Mouse (Mus musculus) liver, embryonic 12.5 days (tissue): ENCODE results near the gene Man1a2. TPM values are rescaled to one million over a fixed set of nuclear protein-coding genes. Genes with fewer than 3 reads are reported as not detected.

Experiments
- ATAC-seq: fragments of 200-750 bp; cut with Nextera tagmentation; 2 replicates; pipeline ENCODE4 v1.8.0; 2017; ENCODE audit warnings: moderate number of reproducible peaks, mild to moderate bottlenecking, moderate library complexity
- H3K27ac ChIP-seq: fragments of 300-500 bp; sonication (generic); 2 replicates; pipeline ENCODE4 v1.5.1; 2016; ENCODE audit warnings: mild to moderate bottlenecking
- H3K27me3 ChIP-seq: fragments of 300-500 bp; sonication (generic); replicated peaks from 2 replicates; pipeline ENCODE4 v1.6.1; 2016; ENCODE audit warnings: mild to moderate bottlenecking, moderate library complexity
- H3K36me3 ChIP-seq: fragments of 300-500 bp; sonication (generic); 2 replicates; pipeline ENCODE4 v1.6.1; 2016; ENCODE audit warnings: mild to moderate bottlenecking, moderate library complexity
- H3K4me1 ChIP-seq: fragments of 300-500 bp; sonication (generic); 2 replicates; pipeline ENCODE4 v1.6.1; 2016
- H3K4me2 ChIP-seq: fragments of 300-500 bp; sonication (generic); 2 replicates; pipeline ENCODE4 v1.6.1; 2016; ENCODE audit warnings: mild to moderate bottlenecking, moderate library complexity
- H3K4me3 ChIP-seq: fragments of 300-500 bp; sonication (generic); 2 replicates; pipeline ENCODE4 v1.5.1; 2016; ENCODE audit warnings: mild to moderate bottlenecking, moderate library complexity
- H3K9ac ChIP-seq: fragments of 300-500 bp; sonication (generic); 2 replicates; pipeline ENCODE4 v1.6.1; 2016; ENCODE audit warnings: mild to moderate bottlenecking, moderate library complexity
- H3K9me3 ChIP-seq: fragments of 300-500 bp; sonication (generic); replicated peaks from 2 replicates; pipeline ENCODE4 v1.6.1; 2016; ENCODE audit warnings: mild to moderate bottlenecking, moderate library complexity
- WGBS: fragments of 180-500 bp; shearing (Covaris S2); methylation state at CpG from one replicate; pipeline ENCODE4 v1.1.7; 2016; ENCODE audit not compliant: insufficient replicate concordance; 5-methylcytosine and 5-hydroxymethylcytosine counted together
- polyA plus RNA-seq: library from polyadenylated mRNA; unstranded; fragments of >200 nt; fragmentation: Nextera tagmentation; extraction: Ambion mirVana; gene quantifications from 2 replicates; pipeline ENCODE4 v1.2.1, GENCODE M21; 2016

Man1a2 gene
- polyA plus RNA-seq, 1 experiment from 2014 or later, result 65.0 TPM

DNA sequence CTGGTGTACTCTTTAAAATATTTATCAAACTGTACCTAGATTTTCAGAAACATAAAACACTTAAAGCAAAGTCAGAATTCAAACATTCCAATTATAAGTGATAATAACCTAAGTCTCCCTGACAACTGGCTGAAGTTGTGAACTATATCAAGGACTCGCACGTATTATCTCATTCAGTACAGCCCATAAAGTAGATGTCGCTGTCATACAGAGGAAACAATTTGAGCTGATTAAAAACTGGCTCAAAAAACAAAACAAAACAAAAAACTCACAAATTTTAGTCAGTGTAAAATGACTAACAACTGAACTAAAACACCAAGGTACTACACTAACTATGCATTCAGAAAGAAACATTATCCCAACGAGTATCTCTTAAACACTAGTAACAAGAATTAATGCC lies 3.0 kb downstream of the Man1a2 start:
- no peak for ATAC-seq
- peak overlapping the region; percentile 70 for H3K9ac ChIP-seq
- peaks cover 63% of the 10 kb centered on the region for H3K4me1 ChIP-seq
- H3K4me3 ChIP-seq, result peak overlapping the region; percentile 92
- peak overlapping the region; percentile 96 for H3K4me2 ChIP-seq
- WGBS, result 12% methylated on average over 4 of the region's 4 CpGs
- H3K27ac ChIP-seq, result no peak overlapping the region
- H3K9me3 ChIP-seq, result no peaks in the 10 kb centered on the region
- no peaks in the 10 kb centered on the region; the same call in 1 of the 2 replicates for H3K36me3 ChIP-seq
- no peaks in the 10 kb centered on the region for H3K27me3 ChIP-seq

DNA sequence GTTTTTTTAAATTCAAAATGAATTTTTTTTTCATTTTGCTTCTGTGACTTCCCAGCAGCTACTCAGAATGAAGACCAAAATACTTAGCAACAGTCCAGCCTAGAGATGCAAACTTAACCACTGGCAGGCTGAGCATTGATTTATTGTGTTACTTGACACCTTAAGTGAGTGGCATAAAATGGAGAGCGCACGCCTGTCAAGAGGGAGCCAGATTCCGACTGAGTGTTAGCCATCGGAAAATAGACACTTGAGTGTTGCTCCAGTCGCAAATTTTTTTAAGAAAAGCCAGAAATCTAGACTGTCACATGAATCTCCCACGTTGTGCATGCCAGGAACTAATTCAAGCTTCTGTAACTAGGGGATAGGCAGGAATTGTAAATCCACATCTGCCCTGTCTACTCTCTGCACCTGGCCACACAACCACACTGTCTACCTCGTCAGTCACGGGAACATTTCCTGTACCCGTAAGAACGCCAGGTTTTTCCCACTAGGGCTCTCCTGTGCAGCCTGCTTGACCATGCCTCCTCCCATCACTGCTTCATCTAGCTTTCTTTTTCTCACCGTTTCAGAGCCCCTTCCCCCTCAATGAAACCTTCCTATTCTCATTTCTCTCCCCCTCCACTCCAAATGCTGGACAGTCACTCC lies 3.7 kb downstream of the Man1a2 start:
- H3K9ac ChIP-seq, result peak overlapping the region; percentile 55
- no peak for ATAC-seq
- peak overlapping the region; percentile 96 for H3K4me2 ChIP-seq
- no peak overlapping the region for H3K27ac ChIP-seq
- no peaks in the 10 kb centered on the region for H3K27me3 ChIP-seq
- H3K36me3 ChIP-seq, result no peaks in the 10 kb centered on the region; the same call in 1 of the 2 replicates
- H3K4me3 ChIP-seq, result peak overlapping the region; percentile 92
- H3K9me3 ChIP-seq, result no peaks in the 10 kb centered on the region
- WGBS, result 38% methylated on average over 11 of the region's 11 CpGs
- peaks cover 61% of the 10 kb centered on the region for H3K4me1 ChIP-seq

DNA sequence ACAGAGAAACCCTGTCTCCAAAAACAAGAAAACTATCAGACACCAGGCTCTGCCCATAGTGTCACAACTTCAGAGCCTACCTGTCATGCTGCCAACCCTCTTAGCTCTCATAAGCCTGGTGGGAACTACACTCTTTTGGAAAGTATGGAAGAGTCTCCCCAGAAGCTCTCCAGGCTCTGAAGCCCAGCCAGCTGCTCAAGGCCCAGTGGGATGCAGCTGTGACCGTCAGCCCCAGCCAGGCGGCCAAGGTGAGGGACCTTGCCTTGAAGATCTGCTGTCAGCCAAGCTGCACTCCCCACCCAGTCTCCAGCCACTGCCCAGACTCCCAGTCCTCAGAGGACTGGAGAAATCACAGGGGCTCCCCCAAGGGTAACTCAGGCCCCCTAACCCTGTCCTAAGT lies 5.1 kb downstream of the Man1a2 start:
- H3K4me2 ChIP-seq, result no peak overlapping the region
- H3K4me3 ChIP-seq, result no peak overlapping the region
- H3K36me3 ChIP-seq, result no peaks in the 10 kb centered on the region; the same call in 1 of the 2 replicates
- ATAC-seq, result no peak
- 0 out of 2 replicates have a peak overlapping the region, but pooled peaks have one; percentile 14 for H3K27ac ChIP-seq
- no peak overlapping the region for H3K9ac ChIP-seq
- no peaks in the 10 kb centered on the region for H3K27me3 ChIP-seq
- no peaks in the 10 kb centered on the region for H3K9me3 ChIP-seq
- H3K4me1 ChIP-seq, result peaks cover 59% of the 10 kb centered on the region
- WGBS, result 85% methylated on average over 2 of the region's 2 CpGs

DNA sequence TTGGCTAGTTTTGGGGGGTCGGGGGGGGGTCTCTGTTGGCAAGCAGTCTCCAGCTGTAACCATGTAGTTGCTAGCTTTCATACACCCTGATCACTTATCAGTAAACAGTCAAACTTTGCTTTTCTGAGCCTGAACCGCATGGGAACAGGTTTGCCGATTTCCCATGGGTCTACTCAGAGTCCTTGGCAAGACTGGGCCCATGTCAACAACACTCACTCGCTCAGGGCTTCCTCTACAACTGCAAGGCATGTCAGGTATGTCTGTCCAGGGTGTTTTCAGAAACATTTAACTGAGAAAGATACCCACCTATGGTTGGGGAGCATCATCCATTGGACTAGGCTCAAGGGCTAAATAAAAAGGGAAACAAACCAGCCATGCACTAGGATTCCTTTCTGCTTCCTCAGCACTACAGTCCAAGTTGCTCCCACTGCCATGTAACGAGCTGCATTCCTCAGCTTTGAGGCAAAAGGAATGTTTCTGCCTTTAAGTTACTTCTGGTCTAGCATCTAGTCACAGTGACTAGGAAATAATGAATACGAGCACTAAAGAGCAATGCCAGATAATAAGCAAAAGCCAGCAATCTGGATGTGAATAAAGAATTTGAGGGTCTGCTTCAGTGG lies 6.2 kb downstream of the Man1a2 start:
- Histone ChIP-seq H3K9me3 (no peaks in the 10 kb centered on the region), H3K9ac (no peak overlapping the region), H3K36me3 (no peaks in the 10 kb centered on the region; the same call in 1 of the 2 replicates), H3K4me3 (no peak overlapping the region), H3K4me2 (no peak overlapping the region), H3K4me1 (peaks cover 59% of the 10 kb centered on the region), H3K27ac (no peak overlapping the region), H3K27me3 (no peaks in the 10 kb centered on the region)
- ATAC-seq, result no peak
- 68% methylated on average over 6 of the region's 6 CpGs for WGBS

DNA sequence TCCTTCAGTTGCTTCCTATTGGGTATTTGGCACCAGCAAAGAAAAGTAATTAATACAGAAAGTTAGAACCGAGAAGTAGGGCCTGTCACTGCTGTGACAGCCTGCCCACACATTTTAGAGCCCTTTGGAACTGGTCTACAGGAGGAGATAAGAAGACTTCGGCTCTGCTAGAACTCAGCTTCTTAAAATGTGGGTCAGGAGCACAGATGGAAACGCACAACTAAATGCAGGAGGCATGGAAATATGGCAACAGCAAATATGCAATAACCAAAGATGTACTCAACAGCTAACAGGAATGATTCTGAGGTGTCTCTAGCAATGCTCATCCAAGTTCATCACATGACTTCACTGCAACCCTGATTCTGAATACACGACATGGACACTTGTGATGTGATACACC lies 10.2 kb downstream of the Man1a2 start:
- no peak for ATAC-seq
- Histone ChIP-seq H3K36me3 (no peaks in the 10 kb centered on the region; the same call in 1 of the 2 replicates), H3K4me1 (peaks cover 34% of the 10 kb centered on the region), H3K4me2 (no peak overlapping the region), H3K4me3 (no peak overlapping the region), H3K9me3 (no peaks in the 10 kb centered on the region), H3K27ac (no peak overlapping the region), H3K27me3 (no peaks in the 10 kb centered on the region), H3K9ac (no peak overlapping the region)
- 54% methylated on average over 4 of the region's 4 CpGs for WGBS

DNA sequence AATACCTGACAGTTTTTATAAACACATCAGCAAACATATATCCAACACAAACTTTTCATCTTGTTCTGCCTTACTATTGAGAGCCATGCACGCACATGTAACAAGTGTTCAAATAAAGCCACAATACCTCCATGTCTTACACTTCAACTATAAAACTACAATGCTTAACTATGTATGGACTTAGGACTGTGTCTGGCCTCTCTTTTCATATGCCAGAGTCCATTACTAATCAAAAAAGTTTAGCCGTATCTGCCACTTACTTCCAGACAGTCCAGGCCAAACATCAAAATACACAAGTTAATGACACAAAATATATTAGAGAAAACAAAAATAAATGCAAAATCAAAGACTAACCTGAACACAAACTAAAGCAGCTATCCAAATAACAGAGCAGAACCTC lies 14.9 kb downstream of the Man1a2 start:
- Histone ChIP-seq H3K9me3 (no peaks in the 10 kb centered on the region), H3K27me3 (no peaks in the 10 kb centered on the region), H3K9ac (no peak overlapping the region), H3K27ac (no peak overlapping the region), H3K36me3 (no peaks in the 10 kb centered on the region), H3K4me1 (peaks cover 8% of the 10 kb centered on the region; the same call in 1 of the 2 replicates), H3K4me2 (no peak overlapping the region), H3K4me3 (no peak overlapping the region)
- ATAC-seq, result no peak
- 84% methylated on average over 2 of the region's 2 CpGs for WGBS

DNA sequence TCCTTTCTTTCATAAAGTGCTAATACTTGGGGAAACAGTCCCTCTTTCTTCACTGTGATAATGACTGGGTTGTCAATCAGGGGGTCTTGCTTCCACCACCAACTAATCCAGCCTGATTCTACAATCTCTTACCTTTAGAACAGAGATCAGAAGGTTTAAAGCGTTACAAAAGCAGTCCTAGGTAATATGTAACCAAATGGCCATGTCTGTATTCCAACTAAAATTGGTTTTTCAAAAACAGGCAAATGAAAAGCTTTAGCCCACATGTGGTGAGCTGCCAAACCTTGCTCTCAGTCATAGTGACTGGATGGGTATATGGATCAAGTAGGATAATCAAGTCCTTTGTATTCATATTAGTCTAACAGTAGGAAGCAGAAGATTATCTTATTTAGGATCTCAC lies 32.0 kb downstream of the Man1a2 start:
- H3K27me3 ChIP-seq, result no peaks in the 10 kb centered on the region
- no peaks in the 10 kb centered on the region for H3K9me3 ChIP-seq
- WGBS, result 76% methylated on average over 1 of the region's 1 CpGs
- H3K27ac ChIP-seq, result no peak overlapping the region
- H3K4me2 ChIP-seq, result no peak overlapping the region
- no peak overlapping the region for H3K4me3 ChIP-seq
- no peak overlapping the region for H3K9ac ChIP-seq
- no peaks in the 10 kb centered on the region for H3K4me1 ChIP-seq
- ATAC-seq, result no peak
- H3K36me3 ChIP-seq, result peaks cover 37% of the 10 kb centered on the region

DNA sequence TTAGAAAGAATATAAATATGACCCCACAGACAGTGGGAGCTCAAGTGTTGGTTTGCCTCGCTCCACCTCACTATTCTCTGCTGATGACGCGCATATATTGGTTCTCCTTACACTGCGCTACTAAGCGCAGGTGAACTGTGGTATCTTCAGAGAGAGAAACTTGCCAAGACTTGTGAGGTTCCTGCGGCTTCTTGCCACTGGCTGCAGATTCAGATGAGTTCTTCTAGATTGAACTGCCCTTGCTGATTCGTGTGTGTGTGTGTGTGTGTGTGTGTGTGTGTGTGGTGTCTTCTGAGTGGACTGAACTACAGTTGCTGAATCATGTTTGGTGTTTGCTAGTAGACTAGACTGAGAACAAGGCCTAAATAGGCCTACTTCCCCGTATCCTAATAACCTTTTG lies 43.7 kb downstream of the Man1a2 start:
- 88% methylated on average over 8 of the region's 8 CpGs for WGBS
- H3K9ac ChIP-seq, result no peak overlapping the region
- peaks cover 35% of the 10 kb centered on the region for H3K36me3 ChIP-seq
- no peak overlapping the region for H3K27ac ChIP-seq
- H3K4me1 ChIP-seq, result no peaks in the 10 kb centered on the region
- H3K4me3 ChIP-seq, result no peak overlapping the region
- no peak overlapping the region for H3K4me2 ChIP-seq
- no peaks in the 10 kb centered on the region for H3K27me3 ChIP-seq
- no peaks in the 10 kb centered on the region for H3K9me3 ChIP-seq
- ATAC-seq, result no peak

DNA sequence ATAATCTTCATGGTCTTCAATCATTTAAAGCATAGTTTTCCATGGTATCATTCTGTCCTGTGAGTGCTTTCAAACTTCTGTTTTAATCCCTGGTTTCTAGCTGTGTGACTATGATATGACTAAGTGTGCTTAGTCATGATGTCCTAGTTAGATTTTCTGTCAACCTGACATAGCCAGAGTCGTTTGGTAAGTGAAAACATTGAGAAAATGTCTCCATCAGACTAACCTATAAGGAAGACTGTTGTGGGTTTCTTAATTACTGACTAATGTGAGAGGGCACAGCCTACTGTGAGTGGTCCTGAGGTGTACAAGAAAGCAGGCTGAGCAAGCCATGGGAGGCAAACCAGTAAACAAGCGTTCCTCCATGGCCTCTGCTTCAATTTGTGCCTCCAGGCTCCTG lies 49.0 kb downstream of the Man1a2 start:
- Histone ChIP-seq H3K4me2 (no peak overlapping the region), H3K9me3 (no peaks in the 10 kb centered on the region), H3K9ac (no peak overlapping the region), H3K4me3 (no peak overlapping the region), H3K36me3 (peaks cover 15% of the 10 kb centered on the region), H3K27ac (no peak overlapping the region), H3K4me1 (peaks cover 3% of the 10 kb centered on the region; the same call in 1 of the 2 replicates), H3K27me3 (no peaks in the 10 kb centered on the region)
- 56% methylated on average over 2 of the region's 2 CpGs for WGBS
- no peak for ATAC-seq

DNA sequence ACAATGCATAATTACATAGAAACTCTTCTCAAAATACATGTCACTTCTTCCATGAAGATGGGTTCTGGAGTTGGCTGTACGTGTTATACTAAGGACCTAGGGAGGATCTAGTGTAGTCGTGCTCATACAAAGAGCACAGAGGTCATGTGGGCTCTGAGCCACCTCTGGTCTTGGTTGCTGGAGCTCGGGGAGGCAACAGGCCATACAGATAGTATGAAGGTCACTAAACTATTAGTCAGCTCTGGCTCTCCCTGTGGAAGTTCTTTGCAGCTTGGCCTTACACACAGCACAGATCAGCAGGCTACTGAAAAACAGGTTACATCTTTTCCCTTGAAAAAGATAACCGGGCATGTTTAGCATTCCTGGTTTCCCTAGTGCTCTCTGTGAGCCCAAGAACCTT lies 50.5 kb downstream of the Man1a2 start:
- Histone ChIP-seq H3K4me3 (no peak overlapping the region), H3K9me3 (no peaks in the 10 kb centered on the region), H3K9ac (no peak overlapping the region), H3K36me3 (peaks cover 21% of the 10 kb centered on the region), H3K27ac (no peak overlapping the region), H3K27me3 (no peaks in the 10 kb centered on the region), H3K4me1 (peaks cover 3% of the 10 kb centered on the region; the same call in 1 of the 2 replicates), H3K4me2 (no peak overlapping the region)
- ATAC-seq, result no peak
- WGBS, result 85% methylated on average over 4 of the region's 4 CpGs

DNA sequence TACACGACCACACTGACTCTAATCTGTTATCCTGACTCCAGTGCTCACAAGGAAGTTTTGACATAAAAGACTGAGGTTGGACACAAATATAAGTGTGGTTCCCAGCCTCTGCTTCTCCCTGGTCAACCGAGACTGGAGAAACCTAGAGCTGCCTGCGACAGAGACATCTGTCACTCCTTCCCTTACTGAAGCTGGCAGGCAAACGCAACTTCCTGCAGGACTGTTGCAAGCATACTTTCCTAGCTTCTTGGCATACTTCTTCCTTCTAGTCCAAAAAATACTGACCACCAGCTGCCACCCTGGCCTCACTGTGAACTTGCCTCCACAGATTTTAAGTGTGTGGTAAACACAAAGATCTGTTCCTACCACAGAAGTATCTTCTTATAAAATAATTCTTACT lies 66.8 kb downstream of the Man1a2 start:
- WGBS, result 55% methylated on average over 4 of the region's 4 CpGs
- peaks cover 8% of the 10 kb centered on the region; the same call in 1 of the 2 replicates for H3K36me3 ChIP-seq
- no peaks in the 10 kb centered on the region for H3K9me3 ChIP-seq
- no peaks in the 10 kb centered on the region for H3K4me1 ChIP-seq
- H3K9ac ChIP-seq, result no peak overlapping the region
- no peak overlapping the region for H3K4me3 ChIP-seq
- H3K4me2 ChIP-seq, result no peak overlapping the region
- no peak overlapping the region for H3K27ac ChIP-seq
- H3K27me3 ChIP-seq, result no peaks in the 10 kb centered on the region
- ATAC-seq, result no peak

DNA sequence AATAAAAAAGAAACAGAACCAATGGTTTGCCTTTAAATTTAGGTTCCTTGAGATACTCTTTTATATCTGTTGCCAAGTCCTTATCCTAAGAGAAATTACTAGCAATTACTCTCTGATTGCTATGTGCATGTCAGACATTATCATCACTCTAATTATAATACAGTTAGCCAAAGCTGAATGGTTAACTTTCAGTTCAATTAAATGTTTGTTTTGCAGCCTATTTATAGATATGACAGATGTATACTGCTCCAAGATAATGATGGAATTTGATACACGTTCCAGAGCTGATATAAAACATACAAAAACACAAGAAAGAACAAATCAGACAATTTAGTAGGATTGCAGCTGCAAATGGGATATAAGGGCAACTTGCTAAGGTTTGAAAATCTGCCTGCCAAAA lies 74.4 kb downstream of the Man1a2 start:
- no peaks in the 10 kb centered on the region for H3K9me3 ChIP-seq
- H3K9ac ChIP-seq, result no peak overlapping the region
- no peaks in the 10 kb centered on the region for H3K4me1 ChIP-seq
- ATAC-seq, result no peak
- no peak overlapping the region for H3K4me2 ChIP-seq
- no peak overlapping the region for H3K4me3 ChIP-seq
- WGBS, result 70% methylated on average over 1 of the region's 1 CpGs
- H3K27ac ChIP-seq, result no peak overlapping the region
- H3K27me3 ChIP-seq, result no peaks in the 10 kb centered on the region
- peaks cover 10% of the 10 kb centered on the region for H3K36me3 ChIP-seq
